Mouse (Mus musculus): ENCODE measurements at regions not wholly inside any gene's neighbourhood (a gene's known extent, or its start where the extent isn't known, plus 50 kb on each side); places are given as distances from the start of the nearest gene placed in this dataset.

DNA sequence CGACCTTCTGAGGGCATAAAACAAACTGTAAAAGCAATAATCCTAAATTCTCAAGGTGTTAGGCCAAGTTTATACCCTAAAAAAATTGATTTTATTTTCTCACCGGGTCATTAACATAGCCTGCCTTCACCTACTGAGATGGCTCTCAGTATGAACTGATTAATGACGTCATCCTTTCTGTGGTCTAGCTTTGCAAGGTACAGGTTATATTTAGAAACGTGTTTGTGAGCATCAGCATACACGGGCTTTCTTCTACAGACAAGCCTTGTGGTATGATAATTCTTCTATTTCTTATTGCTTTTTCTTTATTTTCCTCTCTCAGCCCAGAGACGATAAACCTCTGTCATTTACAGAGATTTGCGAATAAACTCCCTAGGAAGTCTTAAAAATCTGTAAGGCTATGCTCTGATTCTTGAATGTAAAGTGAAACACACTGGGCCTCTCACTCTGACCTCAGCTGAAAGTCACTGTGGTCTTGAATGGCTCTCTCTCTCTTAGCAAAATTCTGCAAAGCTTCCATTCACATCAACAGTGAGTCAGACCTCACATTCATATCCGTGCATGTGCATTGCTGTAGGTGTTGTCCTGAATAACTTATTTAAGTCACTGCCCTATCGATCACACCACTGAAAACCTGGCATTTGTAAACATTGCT, 534.3 kb downstream of the Epha4 start:
- no peak for TF ChIP-seq GATA1 (IDR thresholded peaks at IDR 0.05; ENCODE audit: borderline replicate concordance, low read length)
- TF ChIP-seq FLI1 (IDR thresholded peaks at IDR 0.05; ENCODE audit: low read length) = no peak
